Mouse (Mus musculus): ENCODE measurements around the gene Cgnl1.

Gene Cgnl1

DNA sequence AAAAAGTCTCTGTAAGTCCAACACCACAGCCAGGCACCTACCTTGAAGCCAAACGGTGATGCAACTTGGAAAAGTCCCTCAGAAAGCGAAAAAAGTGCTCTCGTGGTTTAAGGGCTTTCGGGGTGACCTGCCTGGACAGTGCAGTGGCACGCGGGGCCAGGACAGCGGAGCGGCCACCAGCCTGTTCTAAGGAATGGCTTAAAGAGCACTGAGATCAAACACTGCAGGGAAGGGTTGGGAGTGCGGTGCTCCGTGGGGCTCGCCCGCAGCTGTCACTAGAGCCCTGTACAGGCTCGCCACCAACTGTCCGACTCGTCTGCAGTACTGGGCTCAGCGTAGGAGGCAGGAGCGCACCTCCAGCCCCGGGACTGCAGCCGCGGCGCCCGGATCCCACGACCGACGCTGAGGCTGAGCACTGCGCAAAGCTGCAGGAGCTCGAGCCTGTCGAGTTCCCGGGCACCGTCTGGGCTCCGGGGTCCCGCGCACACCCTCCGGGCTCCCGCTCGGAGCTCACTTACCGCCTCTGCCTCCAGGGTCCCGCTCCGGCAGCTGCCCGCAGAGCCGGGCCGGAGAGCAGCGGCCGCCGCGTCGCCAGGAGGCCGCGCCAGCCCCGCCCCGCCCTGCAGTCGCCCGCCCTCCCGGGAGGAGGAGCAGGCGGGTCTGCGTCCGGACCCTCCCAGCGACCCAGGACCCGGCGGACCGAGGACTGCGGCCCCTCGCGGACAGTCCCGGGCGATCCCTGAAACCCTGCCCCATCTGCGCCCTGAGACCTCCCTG lies at the start of gene Cgnl1:
Gene Cgnl1 (minus strand): TSS at position 612 of the 777 bp plus-strand sequence.
- peak; percentile 82 for DNase-seq (ENCODE audit: low spot score)

DNA sequence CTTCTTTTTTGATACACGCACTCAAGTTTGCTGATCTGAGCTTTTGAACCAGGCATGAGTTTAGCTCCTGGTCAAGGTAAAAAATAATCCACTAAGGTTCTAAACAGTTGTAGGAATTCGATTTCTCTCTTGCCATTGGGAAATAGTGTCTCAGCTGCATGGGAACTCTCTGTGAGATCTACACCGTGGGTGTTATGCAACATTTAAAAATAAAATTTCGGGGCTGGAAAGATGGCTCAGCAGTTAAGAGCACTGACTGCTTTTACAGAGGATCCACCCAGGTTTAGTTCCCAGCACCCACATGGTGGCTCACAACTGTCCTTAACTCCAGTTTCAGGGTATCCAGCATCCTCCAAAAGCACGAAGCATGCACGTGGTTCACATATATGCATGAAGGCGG lies 47.1 kb upstream of the Cgnl1 start:
- no peak for DNase-seq (ENCODE audit: low spot score)

DNA sequence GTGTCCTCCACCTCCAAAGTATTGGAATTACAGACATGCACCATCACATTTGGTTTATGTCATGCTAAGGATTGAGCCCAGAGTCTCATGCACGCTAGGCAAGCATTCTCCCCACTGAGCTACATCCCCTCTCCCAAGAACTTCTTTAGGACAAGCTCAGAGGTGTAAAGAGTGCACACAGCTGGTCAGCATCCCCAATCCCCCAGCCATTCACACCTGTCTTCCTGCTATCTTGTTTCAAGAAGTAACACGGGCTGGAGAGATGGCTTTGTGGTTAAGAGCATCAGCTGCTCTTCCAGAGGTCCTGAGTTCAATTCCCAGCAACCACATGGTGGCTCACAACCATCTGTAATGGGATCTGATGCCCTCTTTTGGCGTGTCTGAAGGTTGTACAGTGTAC lies 44.7 kb upstream of the Cgnl1 start:
- no peak for DNase-seq (ENCODE audit: low spot score)

DNA sequence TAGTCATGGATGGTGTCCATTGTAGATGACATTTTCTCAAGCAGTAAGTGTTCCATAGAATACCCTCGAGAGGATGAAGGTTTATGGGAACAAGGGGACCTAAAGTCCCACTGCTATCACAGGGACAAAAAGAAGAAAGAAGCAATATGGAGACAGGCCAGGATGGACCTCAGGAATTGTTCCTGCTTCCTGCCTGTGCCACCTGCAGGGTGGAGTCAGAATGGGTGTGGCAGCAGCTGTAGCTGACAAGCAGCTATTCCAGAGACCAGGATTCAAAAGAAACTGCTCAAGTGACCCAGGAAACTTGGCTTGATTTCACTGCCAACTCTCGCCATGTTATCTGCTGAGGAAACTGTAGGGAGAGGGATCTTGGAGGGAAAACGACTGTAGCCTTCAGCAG lies 42.2 kb upstream of the Cgnl1 start:
- no peak for DNase-seq (ENCODE audit: low spot score)

DNA sequence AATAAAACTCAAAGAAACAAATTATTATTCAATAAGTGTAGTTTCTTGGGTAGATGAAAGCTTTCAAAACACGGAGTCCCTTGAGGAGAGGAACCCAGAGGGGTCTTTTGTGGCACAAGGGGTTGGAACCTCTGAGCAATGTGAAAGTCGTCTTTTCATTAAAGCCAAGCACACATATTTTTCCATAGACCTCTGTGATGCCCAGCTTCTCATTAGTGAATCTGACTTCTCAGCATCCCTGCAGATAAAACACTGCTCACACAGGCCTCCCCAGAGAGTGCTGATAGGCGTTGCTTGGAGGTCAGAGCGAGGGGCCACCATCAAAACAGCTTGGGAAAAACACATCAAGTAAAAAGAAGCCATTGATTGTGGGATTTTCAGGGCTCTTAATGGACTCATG lies 41.5 kb upstream of the Cgnl1 start:
- DNase-seq (ENCODE audit: low spot score) = no peak

DNA sequence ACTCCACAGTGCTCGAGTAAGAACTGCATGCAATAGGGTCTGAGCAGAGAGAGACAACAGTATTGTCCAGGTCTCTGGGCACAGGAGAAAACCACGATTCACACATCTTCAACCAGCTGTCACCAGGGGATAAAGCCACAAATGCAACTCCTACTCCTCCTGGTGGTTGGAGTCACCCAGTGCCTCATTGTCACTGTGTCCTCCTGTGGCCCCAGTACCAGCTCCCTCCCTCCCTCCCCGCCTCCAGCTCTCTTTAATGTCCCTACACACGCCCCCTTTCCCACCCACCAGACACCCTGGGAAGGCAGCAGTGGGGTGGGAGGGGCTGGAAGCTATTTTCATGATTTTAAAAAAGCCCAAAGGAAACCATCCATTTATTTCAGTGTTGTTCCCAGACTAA lies 41.0 kb upstream of the Cgnl1 start:
- peak; percentile 47 for DNase-seq (ENCODE audit: low spot score)

- no peak for DNase-seq (ENCODE audit: low spot score)
Measured at GRCm38 (mm10) chr9:71811404-71811803, 40.0 kb upstream of the Cgnl1 start.

- DNase-seq (ENCODE audit: low spot score) = no peak
Measured at GRCm38 (mm10) chr9:71810723-71811122, 39.3 kb upstream of the Cgnl1 start.

- DNase-seq (ENCODE audit: low spot score) = no peak
Measured at GRCm38 (mm10) chr9:71808640-71809254, 37.3 kb upstream of the Cgnl1 start.

DNA sequence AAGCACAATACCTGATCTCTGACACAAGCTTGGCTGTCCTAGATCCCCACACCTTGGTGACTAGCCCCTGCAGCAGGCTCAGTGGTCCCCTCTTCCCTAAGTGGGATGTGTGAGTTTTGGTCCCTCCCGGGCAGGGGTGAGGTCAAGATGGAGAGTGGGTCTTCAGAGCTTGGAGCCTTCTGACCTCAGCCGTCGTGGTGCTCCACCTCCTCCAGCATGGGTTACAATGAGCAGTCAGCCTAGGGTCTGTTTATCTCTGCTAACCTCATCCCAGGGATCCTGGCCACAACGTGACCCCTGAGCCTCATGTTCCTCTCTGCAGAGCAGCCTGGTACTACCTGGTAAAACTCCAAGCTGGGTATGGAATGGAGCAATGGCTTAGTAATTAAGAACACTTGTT lies 36.4 kb upstream of the Cgnl1 start:
- DNase-seq (ENCODE audit: low spot score) = peak; percentile 16

GRCm38 (mm10) chr9:71806422-71806805 lies 35.0 kb upstream of the Cgnl1 start:
- DNase-seq (ENCODE audit: low spot score) = peak; percentile 93

- peak; percentile 56 for DNase-seq (ENCODE audit: low spot score)
Measured at GRCm38 (mm10) chr9:71805646-71806421, 34.4 kb upstream of the Cgnl1 start.

GRCm38 (mm10) chr9:71804116-71804515 lies 32.7 kb upstream of the Cgnl1 start:
- DNase-seq (ENCODE audit: low spot score) = peak; percentile 27

DNA sequence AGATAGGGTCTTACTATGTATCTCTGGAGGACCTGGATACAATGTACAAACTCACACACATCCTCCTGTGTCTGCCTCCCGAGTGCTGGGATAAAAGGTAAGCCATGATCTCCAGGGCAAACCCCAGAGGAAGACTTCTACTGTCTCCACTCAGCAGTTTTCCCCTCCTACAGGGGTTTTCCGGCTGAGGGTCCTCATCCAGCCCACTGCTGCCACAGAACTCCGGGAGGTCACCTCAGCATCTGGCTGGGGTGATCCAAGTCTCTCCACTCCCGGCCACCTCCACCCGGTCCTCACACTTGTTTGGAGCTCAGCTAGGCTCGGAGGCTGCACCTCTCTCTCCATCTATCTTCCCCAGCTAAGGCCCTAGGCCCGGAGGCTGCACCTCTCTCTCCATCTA lies 31.9 kb upstream of the Cgnl1 start:
- DNase-seq (ENCODE audit: low spot score) = no peak

GRCm38 (mm10) chr9:71799598-71799997 lies 28.2 kb upstream of the Cgnl1 start:
- DNase-seq (ENCODE audit: low spot score) = no peak

- DNase-seq (ENCODE audit: low spot score) = no peak
Measured at GRCm38 (mm10) chr9:71798176-71798575, 26.8 kb upstream of the Cgnl1 start.

- DNase-seq (ENCODE audit: low spot score) = no peak
Measured at GRCm38 (mm10) chr9:71777404-71777803, 6.0 kb upstream of the Cgnl1 start.

DNA sequence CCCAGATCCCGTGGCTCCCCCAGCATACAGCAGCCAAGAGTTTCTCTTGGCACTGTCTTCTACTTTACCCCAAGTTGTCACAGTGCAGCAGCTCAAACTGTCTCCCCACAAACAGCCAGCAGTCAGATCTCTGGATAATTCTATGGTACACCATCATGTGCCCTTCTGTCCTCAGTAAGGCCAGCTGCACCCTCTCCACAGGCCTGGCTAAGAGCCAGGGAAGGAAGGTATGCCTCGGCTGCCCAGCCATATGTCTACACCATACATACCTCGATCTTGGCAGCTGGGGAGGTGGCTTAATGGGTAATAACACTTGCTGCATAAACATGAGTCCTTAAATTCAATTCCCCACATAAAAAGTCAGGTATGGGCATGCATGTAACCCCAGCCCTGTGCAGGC lies 4.9 kb upstream of the Cgnl1 start:
- no peak for DNase-seq (ENCODE audit: low spot score)

DNA sequence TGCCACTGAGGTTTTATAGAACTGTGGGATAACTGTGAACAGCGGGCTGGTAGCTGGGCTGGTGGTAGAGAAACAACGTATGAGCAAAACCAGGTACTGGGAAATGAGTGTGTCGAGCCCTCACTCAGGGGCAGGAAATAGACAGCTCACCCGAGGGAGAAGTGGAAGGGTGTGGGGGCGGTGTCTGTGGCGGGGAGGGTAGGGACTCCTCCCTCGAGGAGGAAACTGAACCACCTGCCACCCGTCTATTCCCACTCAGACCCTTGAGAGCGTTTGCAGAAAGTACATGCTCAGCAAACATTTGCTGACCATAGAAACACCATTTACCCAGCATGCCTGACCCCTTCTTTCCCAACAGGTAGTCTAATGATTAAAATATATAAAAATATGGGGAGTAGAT lies 2.2 kb upstream of the Cgnl1 start:
- no peak for DNase-seq (ENCODE audit: low spot score)

DNA sequence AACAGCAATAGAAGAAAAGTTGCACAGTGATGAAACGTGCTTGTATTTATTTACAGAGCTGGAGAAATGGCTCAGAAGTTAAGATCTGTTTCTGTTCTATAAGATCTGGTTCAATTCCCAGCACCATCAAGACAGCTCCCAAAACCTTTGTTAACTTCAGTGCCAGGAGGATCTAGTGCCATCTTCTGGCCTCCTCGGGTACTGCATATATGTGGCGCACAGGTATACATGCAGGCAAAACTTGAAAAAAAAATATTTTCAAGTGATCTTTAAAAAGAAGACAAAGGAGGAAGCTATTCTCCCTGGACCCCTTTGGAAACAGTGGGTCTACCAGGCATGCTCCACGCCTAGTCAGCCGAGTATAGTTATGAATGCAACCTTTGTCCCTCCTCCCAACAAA lies 936 bp upstream of the Cgnl1 start:
- DNase-seq (ENCODE audit: low spot score) = peak; percentile 57

GRCm38 (mm10) chr9:71770484-71770883 lies 918 bp downstream of the Cgnl1 start:
- no peak for DNase-seq (ENCODE audit: low spot score)

DNA sequence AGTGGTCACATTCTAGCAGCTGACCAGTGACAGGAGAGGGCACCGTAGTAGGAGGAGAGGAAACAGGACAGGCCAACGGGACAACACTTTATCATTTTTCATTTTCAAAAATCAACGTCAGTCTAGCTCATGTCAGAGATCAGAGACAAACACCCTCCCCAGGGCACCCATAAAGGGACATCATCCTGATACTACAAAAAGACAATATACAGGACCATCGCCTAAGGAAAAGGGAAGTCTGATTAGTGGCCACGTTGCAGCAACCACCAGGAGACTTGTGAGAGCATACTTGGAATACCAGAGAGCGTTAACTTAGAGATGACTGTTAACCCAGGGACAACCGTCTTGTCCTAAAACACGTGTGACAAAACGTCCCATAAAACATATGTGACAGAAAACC lies 1.7 kb downstream of the Cgnl1 start:
- no peak for DNase-seq (ENCODE audit: low spot score)

DNA sequence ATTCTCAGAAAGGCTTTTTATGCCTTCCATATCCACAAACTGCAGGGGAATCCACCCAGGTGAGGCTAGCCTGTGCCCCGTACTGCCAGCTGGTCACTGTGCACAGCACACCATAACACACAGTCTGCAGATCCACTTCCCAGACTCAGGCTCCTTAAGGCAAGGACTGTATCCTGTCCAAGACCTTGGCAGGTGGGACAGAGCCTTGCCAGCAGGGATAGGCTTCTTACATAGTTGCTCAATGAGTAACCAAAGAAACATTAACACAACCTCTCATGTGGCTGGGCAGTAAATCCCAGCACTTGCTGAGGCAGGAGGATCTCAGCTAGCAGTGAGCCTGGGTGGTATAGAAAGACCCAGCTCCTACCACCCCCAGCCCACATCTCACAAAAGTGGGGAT lies 3.3 kb downstream of the Cgnl1 start:
- no peak for DNase-seq (ENCODE audit: low spot score)

All from embryo, embryonic 10 days (tissue).